Mouse (Mus musculus) cerebellum, postnatal 10 days (tissue): ENCODE results near the gene Mrm1.

ENCODE experiments used
- DNase-seq, 2 experiments: peaks; one replicate each; pipeline ENCODE4 v3.0.0; 2021; ENCODE audit warnings: mixed read lengths in 2 of 2

Mrm1 gene

DNA sequence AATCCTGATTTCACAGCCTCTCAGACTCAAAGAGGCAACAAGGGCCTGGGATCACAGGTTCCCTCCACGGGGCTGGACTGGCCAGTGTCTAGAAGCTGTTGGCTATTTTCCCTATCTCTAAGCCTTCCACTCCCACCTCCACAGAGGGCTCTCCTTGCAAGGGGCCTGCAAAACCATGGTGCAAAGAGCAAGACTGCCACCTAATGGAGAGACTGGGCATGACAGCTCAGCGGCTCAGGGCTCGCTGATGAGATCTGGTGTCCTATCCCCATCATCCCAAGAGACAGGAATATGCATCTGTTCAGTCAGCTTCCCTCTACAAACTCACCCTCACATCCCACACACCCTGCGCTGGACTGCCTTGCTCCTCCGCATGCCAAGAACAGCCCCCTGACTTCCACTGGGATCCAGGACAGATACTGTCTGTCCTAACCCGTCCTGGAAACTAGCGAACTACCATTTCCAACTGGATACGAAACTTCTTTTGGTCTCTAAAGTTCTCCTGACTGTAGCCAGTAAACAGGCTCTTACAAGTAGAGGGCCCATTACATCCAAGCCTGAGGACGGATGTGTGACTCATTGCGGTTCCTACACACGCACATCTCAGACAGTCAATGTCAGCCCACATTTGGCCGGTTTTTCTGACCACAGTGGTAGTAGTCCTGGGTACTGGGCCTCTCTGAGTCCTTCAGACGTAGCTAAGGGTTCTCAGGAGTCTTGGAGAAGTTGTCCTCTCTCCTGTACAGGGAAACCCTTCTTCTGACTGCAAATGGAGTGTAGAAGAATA lies 5.4 kb downstream of the Mrm1 start:
- DNase-seq: peak; percentile 91 to 94

DNA sequence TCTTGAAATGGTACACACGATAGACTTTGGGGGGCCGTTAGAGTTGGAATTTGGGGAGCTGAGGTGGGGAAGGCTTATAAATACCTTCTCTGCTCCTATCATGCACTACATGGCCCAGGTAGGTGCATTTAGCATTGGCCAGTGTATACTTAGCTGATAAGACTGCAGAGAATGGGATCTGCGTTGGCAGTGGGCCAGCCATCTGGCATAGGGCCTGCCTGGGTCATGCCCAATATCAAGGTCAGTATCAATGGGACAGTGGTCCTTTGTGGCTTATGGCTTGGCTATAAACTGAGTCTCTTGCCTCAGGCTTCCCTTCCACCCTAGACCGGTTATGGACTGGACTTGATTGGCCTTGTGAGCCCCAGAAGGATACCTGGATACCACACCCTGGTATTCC lies 14.9 kb downstream of the Mrm1 start:
- peak in 1 of 2 experiments; percentile 52 for DNase-seq

DNA sequence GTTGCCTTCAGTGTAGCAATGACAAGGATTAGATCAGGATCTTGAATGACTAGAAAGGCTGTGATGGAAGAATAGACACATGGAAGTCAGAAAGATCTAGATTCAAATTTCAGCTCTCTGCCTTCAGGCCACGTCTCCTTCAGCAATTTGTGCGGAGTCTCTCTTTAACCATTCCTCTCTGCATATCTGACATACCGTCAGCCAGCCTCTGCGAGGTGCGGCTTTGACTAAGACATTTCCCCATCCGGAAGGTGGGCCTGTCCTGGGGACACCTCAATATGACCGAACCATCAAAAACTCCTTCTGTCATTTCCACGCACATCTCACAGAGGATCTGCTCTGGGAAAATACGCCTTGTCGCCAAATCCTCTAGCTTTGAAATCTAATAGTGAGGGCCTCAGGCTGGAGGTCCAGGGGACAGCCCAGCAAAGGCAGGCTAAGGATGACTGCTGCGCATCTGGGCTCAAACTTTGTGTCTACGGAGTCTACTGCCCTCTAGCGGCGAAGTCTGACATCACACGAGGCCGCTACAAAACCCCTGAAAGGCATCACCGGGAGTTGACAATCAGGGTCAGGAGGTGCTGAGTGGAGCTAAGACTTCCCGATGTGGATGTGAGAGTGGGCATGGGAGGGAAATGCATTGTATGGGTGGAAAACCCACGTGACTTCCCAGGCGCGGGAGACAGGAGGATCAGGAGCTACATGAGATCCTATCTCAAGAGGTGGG lies 21.5 kb downstream of the Mrm1 start:
- peak; percentile 90 to 93 for DNase-seq

DNA sequence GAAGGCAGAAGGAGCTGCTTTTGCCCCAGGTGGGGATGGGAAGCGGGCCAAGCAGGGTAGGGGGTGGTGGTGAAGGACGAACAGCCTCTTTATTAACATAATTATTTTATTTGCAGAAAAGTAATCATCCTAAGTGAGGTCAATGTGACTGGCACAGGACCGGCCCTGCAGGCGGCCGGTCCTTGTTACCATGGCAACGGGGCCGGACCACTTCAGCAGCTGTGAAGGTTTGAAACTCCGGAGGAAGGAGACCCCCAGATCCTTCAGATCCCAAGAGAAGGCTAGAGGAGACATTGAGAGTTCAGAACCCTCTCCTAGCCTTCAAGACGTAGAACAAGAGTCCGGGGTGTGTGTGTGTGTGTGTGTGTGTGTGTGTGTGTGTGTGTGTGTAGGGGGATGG lies 22.3 kb downstream of the Mrm1 start:
- peak; percentile 42 to 53 for DNase-seq

DNA sequence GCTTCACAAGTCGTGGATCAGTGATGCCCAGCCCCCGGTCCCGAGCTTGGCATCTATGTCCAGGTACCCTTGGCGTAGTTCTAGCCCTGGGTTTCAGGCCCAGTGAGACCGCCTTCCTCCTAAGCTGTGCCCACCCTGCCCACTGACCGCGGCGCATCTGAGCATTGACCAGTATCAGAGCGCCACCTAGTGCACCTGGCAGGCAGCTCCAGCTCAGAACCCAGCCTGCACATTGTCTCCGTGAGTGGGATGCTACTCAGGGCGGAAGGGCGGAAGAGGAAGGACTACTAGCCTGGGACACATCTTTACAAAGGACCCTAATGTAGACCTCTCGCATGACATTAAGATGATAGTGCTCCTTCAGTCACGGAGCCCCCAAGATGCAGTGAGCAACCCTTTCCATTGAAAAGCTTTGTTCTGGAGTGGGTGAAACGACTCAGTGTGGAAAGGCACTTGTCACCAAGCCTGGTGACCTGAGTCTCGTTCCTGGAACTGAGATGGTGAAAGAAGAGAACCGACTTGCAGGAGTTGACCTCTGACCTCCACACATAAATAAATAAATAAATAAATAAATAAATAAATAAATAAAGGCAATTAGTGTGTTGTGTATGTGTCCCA lies 24.7 kb downstream of the Mrm1 start:
- peak; percentile 95 to 96 for DNase-seq

DNA sequence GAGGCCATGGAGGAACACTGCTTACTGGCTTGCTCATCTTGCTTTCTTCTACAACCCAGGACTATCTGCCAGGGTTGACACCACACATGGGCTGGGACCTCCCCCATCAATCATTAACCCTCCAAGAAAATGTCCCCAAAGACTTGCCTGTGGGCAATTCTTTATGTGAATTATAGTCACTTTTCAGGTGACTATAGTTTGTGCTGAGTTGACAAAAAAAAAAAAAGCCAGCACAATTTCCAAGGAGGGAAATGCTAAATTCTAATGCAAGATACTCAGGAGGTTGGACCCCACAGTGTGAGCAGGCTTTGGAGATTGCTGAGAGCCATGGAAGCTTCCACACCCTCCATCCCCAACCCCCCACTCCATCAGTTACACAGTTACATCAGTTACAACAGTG lies 25.8 kb downstream of the Mrm1 start:
- no peak for DNase-seq

DNA sequence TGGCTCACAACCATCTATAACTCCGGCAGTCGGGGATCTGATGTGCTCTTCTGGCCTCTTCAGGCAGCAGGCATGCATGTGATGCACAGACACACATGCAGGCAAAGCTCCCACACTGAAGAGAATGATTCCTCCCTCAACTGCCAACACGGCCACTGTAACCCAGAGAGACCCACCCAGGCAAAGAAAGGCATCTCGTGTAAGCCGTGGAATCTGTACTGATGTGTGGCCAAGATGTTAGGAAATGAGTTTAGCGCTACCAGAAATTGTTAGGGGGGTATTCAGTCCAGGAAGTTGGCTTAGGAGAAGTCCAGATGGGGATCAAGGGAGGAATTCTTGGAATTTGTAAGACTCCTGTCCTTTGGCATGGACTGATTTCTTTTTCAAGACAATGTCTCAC lies 28.9 kb downstream of the Mrm1 start:
- DNase-seq: no peak

DNA sequence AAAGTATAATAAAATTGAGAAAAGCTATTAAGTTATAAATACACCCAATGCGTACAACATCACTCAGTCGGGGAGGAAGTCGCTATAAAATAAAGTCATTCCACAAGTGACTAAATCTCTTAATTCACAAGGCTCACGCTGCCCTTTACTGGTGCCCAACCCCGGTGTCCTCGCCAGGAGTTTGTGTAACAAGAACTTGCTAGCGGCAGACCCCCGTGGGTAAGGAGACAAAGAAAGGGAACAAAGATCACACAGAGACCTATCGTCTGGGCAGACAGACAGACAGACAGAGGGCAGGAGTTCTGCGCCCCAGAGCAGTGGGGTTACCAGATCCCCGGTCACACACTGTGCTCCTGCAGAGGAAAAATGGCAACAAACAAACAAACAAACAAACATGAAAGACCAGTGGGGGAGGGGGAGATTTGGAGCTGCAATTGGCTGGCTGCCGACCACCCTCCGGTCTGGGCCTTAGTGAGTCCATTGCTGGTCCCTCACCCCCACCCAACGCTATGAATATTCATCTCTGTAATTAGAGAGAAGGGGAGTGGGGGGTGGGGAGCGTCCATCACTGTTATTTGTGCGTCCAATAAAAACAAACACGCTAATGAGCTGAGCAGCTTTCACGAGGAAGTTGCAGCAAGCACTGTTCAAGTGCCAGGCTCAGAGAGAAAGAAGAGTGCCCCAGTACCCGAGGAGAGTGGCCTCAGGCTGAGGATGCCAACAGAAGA lies 39.0 kb downstream of the Mrm1 start:
- peak; percentile 60 for DNase-seq

DNA sequence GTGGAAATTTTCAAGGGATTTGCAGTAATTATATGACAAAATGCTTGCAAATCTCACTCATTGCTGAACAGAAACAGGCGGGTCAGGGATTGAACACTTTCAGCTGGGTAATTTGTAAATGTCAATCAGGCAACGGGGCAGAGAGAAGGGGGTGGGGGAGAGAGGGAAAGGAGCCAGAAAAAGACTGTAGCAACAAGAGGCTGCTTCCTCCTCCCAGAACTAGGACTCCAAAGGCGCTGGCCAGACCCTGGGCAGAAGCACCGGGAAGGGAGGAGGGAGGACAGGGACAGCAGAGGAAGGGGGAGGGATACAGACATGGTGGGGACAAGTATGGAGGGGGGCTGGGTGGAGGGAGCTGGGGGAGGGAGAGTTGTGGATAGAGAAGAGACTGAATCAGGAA lies 43.8 kb downstream of the Mrm1 start:
- peak; percentile 64 to 66 for DNase-seq

DNA sequence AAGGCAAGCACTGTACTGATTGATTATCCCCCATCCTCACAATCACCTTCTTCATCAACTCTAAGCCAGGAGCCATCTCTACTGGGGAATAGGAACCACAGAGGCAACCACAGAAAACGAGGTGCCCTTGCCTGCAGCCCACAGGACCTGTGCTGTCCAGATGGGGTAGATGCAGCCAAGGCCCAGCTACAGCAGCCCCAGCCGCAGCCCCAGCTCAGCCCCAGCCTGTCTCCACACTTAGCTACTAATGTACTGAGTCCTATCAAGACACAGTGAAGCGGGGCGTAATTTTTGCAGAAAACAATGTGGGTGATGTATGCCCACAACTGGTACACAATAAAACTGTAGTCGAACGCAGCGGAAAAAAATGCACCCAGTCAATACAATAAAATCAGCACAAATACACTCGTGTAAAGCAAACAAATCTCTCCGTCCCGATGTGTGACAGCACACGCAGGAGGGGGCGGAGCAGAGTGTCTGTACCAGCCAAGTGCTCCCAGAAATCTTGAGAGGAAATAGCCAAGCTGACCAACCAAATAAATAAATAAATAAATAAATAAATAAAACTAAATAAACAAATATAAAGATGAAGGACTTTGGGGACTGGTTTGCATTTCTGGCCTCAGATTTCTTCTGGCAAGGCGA lies 44.3 kb downstream of the Mrm1 start:
- DNase-seq: no peak

DNA sequence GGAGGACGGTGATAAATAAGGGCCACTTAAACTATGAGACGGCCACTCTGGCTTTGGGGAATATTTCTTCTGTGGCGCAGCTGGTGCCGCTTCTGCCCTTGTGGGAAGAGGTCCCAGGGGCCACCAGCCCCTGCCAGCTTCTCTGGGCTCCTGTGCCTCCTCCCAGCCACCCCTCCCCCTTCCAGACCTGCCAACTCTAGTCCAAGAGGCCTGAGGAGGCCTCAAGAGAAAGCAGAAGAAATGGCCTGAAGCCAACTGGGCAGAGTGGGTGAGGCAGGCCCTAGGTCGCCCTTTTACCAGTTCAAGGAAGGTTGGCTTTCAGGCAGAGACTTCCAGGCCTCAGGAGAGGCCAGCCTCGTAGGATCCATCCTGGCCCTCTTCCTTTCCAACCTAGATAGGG lies 51.4 kb downstream of the Mrm1 start:
- DNase-seq: peak; percentile 50 to 60

DNA sequence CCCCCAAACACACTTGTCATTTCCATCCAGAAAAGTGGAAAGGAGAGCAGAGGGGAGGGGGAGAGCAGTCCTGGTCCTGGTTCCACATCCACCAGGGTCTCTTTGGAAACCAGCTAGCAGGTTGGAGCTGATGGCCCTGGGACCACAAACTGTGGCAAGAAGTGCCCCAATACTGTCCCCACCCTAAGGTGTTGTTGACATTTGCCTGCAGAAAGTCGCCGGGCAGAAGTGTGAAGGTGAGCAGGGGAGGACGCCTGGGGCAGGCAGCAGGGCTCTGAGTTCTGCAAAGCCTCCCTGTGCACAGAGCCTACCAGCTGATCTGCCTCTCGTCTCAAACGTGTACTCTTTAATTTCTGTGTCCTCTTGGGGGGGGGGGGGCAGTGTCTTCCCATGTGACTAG lies 54.2 kb downstream of the Mrm1 start:
- DNase-seq: no peak

DNA sequence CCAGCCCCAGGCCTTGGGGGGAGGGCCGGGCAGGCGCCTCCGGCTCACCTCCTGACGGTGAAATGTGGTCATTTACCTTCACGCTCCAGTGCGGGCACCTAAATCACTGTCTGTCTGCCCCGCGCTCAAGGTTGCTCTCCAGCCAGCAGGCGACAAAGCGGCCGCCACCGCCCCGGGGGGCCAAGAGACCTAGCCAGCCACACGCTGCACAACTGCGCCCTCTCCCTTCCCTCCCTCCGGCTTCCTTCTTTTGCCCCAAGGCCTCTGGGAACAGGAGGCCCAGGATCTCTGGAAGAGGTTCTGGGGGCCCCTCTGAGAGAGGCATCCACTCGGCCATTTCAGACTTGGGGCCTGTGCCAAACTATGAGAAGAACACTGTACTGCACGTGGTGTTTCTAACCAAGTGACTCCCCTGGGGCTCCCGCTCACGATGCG lies 54.8 kb downstream of the Mrm1 start:
- DNase-seq: peak; percentile 51 to 53

DNA sequence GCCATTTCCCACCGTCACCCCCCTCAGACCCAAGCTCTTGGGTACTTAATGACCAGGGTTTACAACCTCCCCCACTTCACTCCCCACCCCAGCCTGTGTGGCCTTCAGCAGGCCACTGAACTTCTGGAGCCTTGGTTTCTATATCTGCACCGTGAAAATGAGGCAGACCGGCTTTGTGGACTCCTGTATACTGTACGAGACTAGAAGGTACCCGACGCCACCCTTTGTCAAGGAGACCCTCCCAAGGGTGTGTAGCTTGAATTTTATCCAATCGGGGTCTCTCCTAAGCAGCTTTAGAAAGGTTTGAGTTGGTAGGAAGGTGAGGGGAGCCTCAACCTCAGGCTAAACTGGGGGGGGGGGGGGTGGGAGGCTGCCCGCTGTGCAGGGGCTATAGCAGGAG lies 55.2 kb downstream of the Mrm1 start:
- no peak for DNase-seq
